Mouse (Mus musculus): ENCODE results near the gene Apoc2. TPM values are rescaled to one million over a fixed set of nuclear protein-coding genes. Genes with fewer than 3 reads are reported as not detected.

Gene Apoc2
- total RNA-seq, 2 experiments from 2014 or later = not detected

GRCm38 (mm10) chr7:19664955-19665841 is 12.5 kb downstream of the Apoc2 start, which contains the start of gene Clptm1:
Gene Clptm1 (minus strand): TSS chr7:19665033.
- intact Hi-C loops (cut with DNase I) = no loop called here
- H3K27ac ChIP-seq = peak within 1 kb of the TSS; percentile 92
- peak within 1 kb of the TSS; percentile 77 for H3K4me3 ChIP-seq
- TF ChIP-seq CTCF (IDR thresholded peaks at IDR 0.05) = peak; percentile 29; the same call in 1 of the 2 replicates
- DNase-seq = peak; percentile 98

DNA sequence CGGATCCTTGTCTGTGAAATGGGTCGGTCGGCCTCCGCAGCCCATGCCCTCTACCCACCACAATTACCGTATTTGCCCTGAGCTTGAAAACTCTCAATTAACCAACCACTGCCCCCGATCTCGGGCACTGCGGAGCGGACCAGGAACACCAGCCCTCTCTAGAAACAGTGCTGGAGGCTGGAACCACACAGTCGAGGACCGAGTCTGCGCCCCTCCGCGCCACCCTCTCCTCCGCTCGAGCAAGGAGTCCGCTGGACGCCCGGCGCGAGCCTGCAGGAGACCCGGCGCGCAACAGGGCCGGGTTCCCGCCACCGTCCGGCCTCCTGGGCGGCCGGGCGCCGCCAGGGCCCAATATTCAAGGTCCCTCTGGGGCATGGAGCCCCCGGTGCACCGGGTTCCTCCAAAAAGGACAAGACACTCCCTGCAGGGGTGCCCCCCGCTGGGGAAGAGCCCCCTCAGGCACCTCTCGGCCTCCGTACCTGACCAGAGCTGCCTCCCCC is 13.2 kb downstream of the Apoc2 start:
- no peak; the same call in 1 of the 2 replicates for TF ChIP-seq CTCF (IDR thresholded peaks at IDR 0.05)
- peak overlapping the region; percentile 77 for H3K4me3 ChIP-seq
- no peak for DNase-seq
- H3K27ac ChIP-seq = peak overlapping the region; percentile 92
- intact Hi-C loops (cut with DNase I) = no loop called here

DNA sequence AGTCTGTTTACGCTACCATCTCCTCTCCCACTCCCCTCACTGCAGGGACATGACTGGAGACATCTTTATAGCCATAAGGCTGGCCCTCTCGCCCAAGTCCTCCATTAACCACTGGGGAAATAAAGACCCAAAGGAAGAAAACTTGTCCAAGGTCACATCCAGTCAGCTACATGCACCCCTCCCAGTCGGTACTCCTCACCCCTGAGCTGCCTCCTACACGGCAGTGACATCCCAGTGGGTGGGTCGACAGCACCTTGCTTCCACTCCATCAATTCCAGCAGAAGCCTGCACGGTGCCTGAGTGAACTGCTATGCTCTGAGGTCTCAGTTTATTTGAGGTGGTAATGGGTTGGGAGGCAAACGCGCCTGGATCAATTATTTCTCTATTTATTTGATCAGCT is 13.8 kb downstream of the Apoc2 start:
- intact Hi-C loops (cut with DNase I) = no loop called here
- TF ChIP-seq CTCF (IDR thresholded peaks at IDR 0.05) = no peak
- peak overlapping the region; percentile 92 for H3K27ac ChIP-seq
- peak overlapping the region; percentile 77 for H3K4me3 ChIP-seq
- DNase-seq = no peak

- no peak overlapping the region for H3K4me3 ChIP-seq
- TF ChIP-seq CTCF (IDR thresholded peaks at IDR 0.05) = no peak
- no peak for DNase-seq
- intact Hi-C loops (cut with DNase I) = no loop called here
- no peak overlapping the region for H3K27ac ChIP-seq
Measured at GRCm38 (mm10) chr7:19652614-19653013, 25.1 kb downstream of the Apoc2 start.

GRCm38 (mm10) chr7:19651063-19651786 is 26.5 kb downstream of the Apoc2 start:
- no peak for DNase-seq
- Histone ChIP-seq H3K27ac (no peak overlapping the region), H3K4me3 (no peak overlapping the region)
- no peak for TF ChIP-seq CTCF (IDR thresholded peaks at IDR 0.05)
- intact Hi-C loops (cut with DNase I) = no loop called here

- no peak for DNase-seq
- TF ChIP-seq CTCF (IDR thresholded peaks at IDR 0.05) = no peak
- Histone ChIP-seq H3K4me3 (no peak overlapping the region), H3K27ac (no peak overlapping the region)
- intact Hi-C loops (cut with DNase I) = no loop called here
Measured at GRCm38 (mm10) chr7:19641223-19641622, 36.5 kb downstream of the Apoc2 start.

DNA sequence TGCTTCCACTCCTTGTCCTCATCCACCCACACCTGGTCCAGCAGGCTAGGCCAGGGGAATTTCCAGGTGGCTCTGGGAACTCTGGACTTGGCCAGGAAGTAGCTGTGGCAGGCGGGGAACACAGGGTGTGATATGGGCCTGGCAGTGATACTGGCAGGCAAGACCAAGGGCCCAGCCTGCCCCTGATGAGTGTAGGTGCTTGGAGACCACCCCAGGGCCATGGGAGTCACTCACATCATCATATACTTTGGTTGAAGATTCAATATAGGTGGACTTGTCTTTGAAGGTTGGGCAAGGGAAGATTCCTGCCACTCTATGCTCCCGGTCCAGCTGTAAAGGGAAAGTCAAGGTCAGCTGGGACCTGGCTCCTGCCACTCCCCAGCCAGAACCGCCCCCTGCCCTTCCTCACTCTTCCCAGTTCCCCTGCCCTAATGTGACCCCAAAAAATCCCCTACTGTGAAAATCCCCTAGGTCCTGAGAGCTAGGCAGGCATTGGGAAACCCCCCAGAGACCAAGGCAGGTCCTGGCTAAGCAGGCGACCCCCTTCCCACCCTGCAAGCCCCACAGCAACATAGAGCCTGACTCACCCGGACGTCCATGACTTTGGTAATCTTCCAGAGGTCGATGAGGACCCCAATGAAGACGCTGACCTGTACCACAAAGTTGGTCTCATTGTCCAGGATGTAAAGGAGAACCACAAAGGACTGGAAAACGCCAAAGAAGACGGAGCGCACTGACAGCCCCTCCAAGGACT is 42.5 kb downstream of the Apoc2 start:
- no peak for TF ChIP-seq CTCF (IDR thresholded peaks at IDR 0.05)
- no peak for DNase-seq
- H3K4me3 ChIP-seq = no peak overlapping the region
- intact Hi-C loops (cut with DNase I) = no loop called here
- H3K27ac ChIP-seq = peak overlapping the region; percentile 83

- no peak for TF ChIP-seq CTCF (IDR thresholded peaks at IDR 0.05)
- no peak overlapping the region for H3K4me3 ChIP-seq
- H3K27ac ChIP-seq = peak overlapping the region; percentile 83
- intact Hi-C loops (cut with DNase I) = no loop called here
- DNase-seq = peak; percentile 82
Measured at GRCm38 (mm10) chr7:19634591-19634990, 43.1 kb downstream of the Apoc2 start.

DNA sequence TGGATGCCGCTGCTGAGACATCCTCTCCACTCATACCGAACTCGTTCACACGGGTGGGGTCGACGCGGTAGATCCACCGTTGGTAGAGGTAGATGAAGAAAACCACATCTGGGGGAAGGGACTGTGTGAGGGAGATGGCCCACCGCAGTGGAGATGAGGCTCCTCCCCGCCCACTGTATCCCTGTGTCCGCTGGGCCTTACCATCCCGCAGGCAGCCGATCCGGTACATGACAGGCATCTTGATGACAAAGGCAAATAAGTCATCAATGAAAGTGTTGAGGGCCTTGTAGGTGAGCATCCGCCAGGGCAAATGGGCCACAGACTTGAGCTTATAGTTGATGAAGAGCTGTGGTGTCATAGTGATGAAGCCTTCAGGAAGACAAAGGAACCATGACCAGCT is 43.9 kb downstream of the Apoc2 start:
- Histone ChIP-seq H3K4me3 (no peak overlapping the region), H3K27ac (no peak overlapping the region; the same call in 1 of the 2 replicates)
- no peak for TF ChIP-seq CTCF (IDR thresholded peaks at IDR 0.05)
- DNase-seq = no peak
- intact Hi-C loops (cut with DNase I) = no loop called here

DNA sequence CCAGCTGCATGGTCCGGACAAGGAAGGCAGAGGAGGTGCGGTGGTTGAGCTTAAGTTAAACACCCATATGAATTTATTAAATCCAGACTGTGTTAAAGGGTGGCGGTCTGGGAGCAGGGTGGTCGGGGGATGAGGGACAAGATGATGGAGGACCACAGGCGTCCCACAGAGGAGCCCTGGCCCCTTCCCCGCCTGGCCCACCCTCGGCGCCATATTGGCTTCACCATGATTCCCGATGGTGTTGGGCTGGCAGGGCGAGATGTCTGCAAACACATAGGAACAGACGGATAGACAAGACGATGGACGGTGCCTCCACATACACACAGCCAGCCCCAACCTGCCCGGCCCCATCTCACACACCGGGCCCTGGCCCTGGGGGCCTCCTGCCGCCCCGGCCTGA is 44.5 kb downstream of the Apoc2 start:
- Histone ChIP-seq H3K4me3 (no peak overlapping the region), H3K27ac (no peak overlapping the region)
- no peak for DNase-seq
- intact Hi-C loops (cut with DNase I) = no loop called here
- no peak for TF ChIP-seq CTCF (IDR thresholded peaks at IDR 0.05)

DNA sequence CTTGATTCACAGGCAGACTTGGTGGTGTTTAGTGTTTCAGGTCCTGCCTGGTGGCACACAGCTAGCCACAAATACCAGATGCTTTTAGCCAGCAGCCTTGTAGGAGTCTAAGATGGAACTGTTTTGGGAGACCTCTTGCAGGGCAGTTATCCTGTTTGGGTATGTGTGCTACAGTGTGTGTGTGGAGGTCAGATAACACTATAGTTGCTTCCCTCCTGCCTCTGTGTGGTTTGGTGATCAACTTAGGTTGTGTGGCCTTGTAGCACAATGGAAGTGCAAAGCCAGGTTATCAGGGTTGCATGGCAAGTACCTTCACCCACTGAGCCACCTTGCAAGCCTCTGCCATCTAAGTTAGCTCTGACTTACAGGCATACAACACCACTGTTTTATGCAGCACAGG is 45.0 kb downstream of the Apoc2 start:
- H3K4me3 ChIP-seq = no peak overlapping the region
- no peak overlapping the region for H3K27ac ChIP-seq
- DNase-seq = no peak
- intact Hi-C loops (cut with DNase I) = no loop called here
- no peak for TF ChIP-seq CTCF (IDR thresholded peaks at IDR 0.05)

GRCm38 (mm10) chr7:19632275-19632674 is 45.5 kb downstream of the Apoc2 start:
- Histone ChIP-seq H3K4me3 (no peak overlapping the region), H3K27ac (no peak overlapping the region)
- TF ChIP-seq CTCF (IDR thresholded peaks at IDR 0.05) = no peak
- DNase-seq = no peak
- intact Hi-C loops (cut with DNase I) = no loop called here
